Comparison of ENCODE assay signal across 14 mouse cellular contexts in genomic region chr2:132512977-132513351, GRCm38 (mm10).
DNase-seq lines count a peak whose midpoint lies in the region; ATAC-seq and TF ChIP-seq lines count a peak whose summit lies in the region.
"Had no signal": no experiment of that assay in that cellular context is flagged by ENCODE, and none has a peak within 500 bp of the region (broad histone marks: within the 10 kb centered on the region; RNA-seq: fewer than 3 reads in every experiment).

No protein-coding gene starts in this region.

- 0 out of 2 replicates have a peak overlapping the region, but pooled peaks have one; percentile 16 for H3K27ac ChIP-seq in forebrain, embryonic 10.5 days
- H3K27ac ChIP-seq in forebrain, embryonic 12.5 days: no peak overlapping the region
- no peak overlapping the region for H3K27ac ChIP-seq in limb, embryonic 11.5 days (replicated peaks; ENCODE audit: low read depth, low read length)
- no peak overlapping the region for H3K27ac ChIP-seq in limb, embryonic 10.5 days
- H3K27ac ChIP-seq in MEL (ENCODE audit: control insufficient read depth, low read depth, low read length): peak overlapping the region; percentile 95
- H3K27ac ChIP-seq: forebrain, embryonic 13.5 days had no signal

- no peaks in the 10 kb centered on the region for H3K79me2 ChIP-seq in MEL (ENCODE audit: control insufficient read depth, insufficient read depth, low read length, poor library complexity)

- no peak for ATAC-seq in forebrain, embryonic 12.5 days (ENCODE audit: low FRiP score)
- no peak for ATAC-seq in limb, embryonic 11.5 days (ENCODE audit: insufficient number of reproducible peaks, low FRiP score, low TSS enrichment, low read depth)
- ATAC-seq: forebrain, embryonic 13.5 days; Patski had no signal

- H3K4me1 ChIP-seq in forebrain, embryonic 10.5 days: peaks cover 11% of the 10 kb centered on the region
- peaks cover 3% of the 10 kb centered on the region; the same call in 1 of the 2 replicates for H3K4me1 ChIP-seq in forebrain, embryonic 12.5 days
- no peaks in the 10 kb centered on the region for H3K4me1 ChIP-seq in limb, embryonic 11.5 days (ENCODE audit: control insufficient read depth, insufficient read depth, low read length)
- peaks cover 7% of the 10 kb centered on the region; the same call in 1 of the 2 replicates for H3K4me1 ChIP-seq in limb, embryonic 10.5 days
- H3K4me1 ChIP-seq in MEL (ENCODE audit: control insufficient read depth in 1 of 2, insufficient read depth in 2 of 2, low read length in 2 of 2): peaks cover 0 to 21% of the 10 kb centered on the region in 2 experiments; a peak in 2 of 4 replicates
- H3K4me1 ChIP-seq: forebrain, embryonic 13.5 days had no signal

- 81% methylated on average over 11 of the region's 11 CpGs for WGBS in forebrain, embryonic 10.5 days
- WGBS in forebrain, embryonic 12.5 days: 71% methylated on average over 11 of the region's 11 CpGs
- 67% methylated on average over 11 of the region's 11 CpGs for WGBS in limb, embryonic 11.5 days
- WGBS in limb, embryonic 10.5 days: 78% methylated on average over 11 of the region's 11 CpGs

- H3K4me3 ChIP-seq in forebrain, embryonic 10.5 days: no peak overlapping the region
- H3K4me3 ChIP-seq in forebrain, embryonic 12.5 days (replicated peaks): no peak overlapping the region
- H3K4me3 ChIP-seq in limb, embryonic 11.5 days (ENCODE audit: low read depth, low read length): no peak overlapping the region
- H3K4me3 ChIP-seq in limb, embryonic 10.5 days: no peak overlapping the region
- H3K4me3 ChIP-seq in MEL (ENCODE audit: control insufficient read depth in 1 of 2, insufficient read depth in 1 of 2, low read depth in 2 of 2, low read length in 2 of 2): peak overlapping the region; percentile 43 to 53
- H3K4me3 ChIP-seq: forebrain, embryonic 13.5 days had no signal

- no peak for TF ChIP-seq CTCF in MEL (IDR thresholded peaks at IDR 0.05 in 2 of 3, conservative IDR thresholded peaks at IDR 0.05 in 1 of 3; ENCODE audit: control insufficient read depth in 1 of 3, insufficient read depth in 1 of 3, low read depth in 2 of 3, low read length in 3 of 3, poor library complexity in 1 of 3, severe bottlenecking in 1 of 3)

- no peak for TF ChIP-seq POLR2A in MEL (IDR thresholded peaks at IDR 0.05; ENCODE audit: control insufficient read depth in 1 of 2, insufficient read depth in 1 of 2, low read depth in 1 of 2, low read length in 2 of 2, poor library complexity in 1 of 2)

- TF ChIP-seq RAD21 in MEL (IDR thresholded peaks at IDR 0.05; ENCODE audit: low read depth, low read length): no peak

- no peaks in the 10 kb centered on the region for H3K9me3 ChIP-seq in forebrain, embryonic 10.5 days
- no peaks in the 10 kb centered on the region for H3K9me3 ChIP-seq in forebrain, embryonic 12.5 days
- H3K9me3 ChIP-seq in limb, embryonic 11.5 days (ENCODE audit: control insufficient read depth, low read length): no peaks in the 10 kb centered on the region
- no peaks in the 10 kb centered on the region for H3K9me3 ChIP-seq in limb, embryonic 10.5 days (replicated peaks)
- no peaks in the 10 kb centered on the region for H3K9me3 ChIP-seq in MEL (replicated peaks; ENCODE audit: insufficient read depth, low read length)
- H3K9me3 ChIP-seq: forebrain, embryonic 13.5 days had no signal

- H3K9ac ChIP-seq in forebrain, embryonic 12.5 days: no peak overlapping the region
- H3K9ac ChIP-seq in limb, embryonic 11.5 days (ENCODE audit: low read length): no peak overlapping the region
- peak overlapping the region; percentile 55 for H3K9ac ChIP-seq in MEL (ENCODE audit: control insufficient read depth, low read depth, low read length, poor library complexity, severe bottlenecking)
- H3K9ac ChIP-seq: forebrain, embryonic 13.5 days had no signal

- no peak overlapping the region for H3K4me2 ChIP-seq in forebrain, embryonic 12.5 days
- H3K4me2 ChIP-seq in limb, embryonic 11.5 days (ENCODE audit: low read depth, severe bottlenecking): 0 out of 2 replicates have a peak overlapping the region, but pooled peaks have one; percentile 2
- H3K4me2 ChIP-seq: forebrain, embryonic 13.5 days had no signal

- TF ChIP-seq EP300 in MEL (IDR thresholded peaks at IDR 0.05; ENCODE audit: low read depth in 1 of 2, low read length in 2 of 2): 0 out of 4 replicates have a peak, but pooled peaks of 1 of the 2 experiments have one; percentile 10

- DNase-seq in forebrain, embryonic 10.5 days (ENCODE audit: extremely low spot score, low spot score): peak; percentile 11
- no peak for DNase-seq in limb, embryonic 11.5 days (ENCODE audit: low spot score)
- DNase-seq in limb, embryonic 10.5 days (ENCODE audit: low spot score): no peak
- no peak for DNase-seq in MEL (ENCODE audit: low read depth, low spot score)
- DNase-seq in induced T-regulatory cell, adult 2 months (ENCODE audit: low read depth): peak; percentile 61
- DNase-seq in ovary, postnatal 14 days (ENCODE audit: low spot score): no peak
- DNase-seq in left cerebral cortex, adult 8-10 months (ENCODE audit: low spot score in 2 of 2): no peak
- DNase-seq: adrenal gland, adult 8-10 months; kidney, adult 2 months; layer of hippocampus, adult 9-11 months; lung, adult 18-20 months had no signal

- no peaks in the 10 kb centered on the region for H3K36me3 ChIP-seq in forebrain, embryonic 10.5 days (replicated peaks)
- H3K36me3 ChIP-seq in forebrain, embryonic 12.5 days (replicated peaks): no peaks in the 10 kb centered on the region
- H3K36me3 ChIP-seq in limb, embryonic 11.5 days (ENCODE audit: control insufficient read depth, insufficient read depth, low read length): no peaks in the 10 kb centered on the region
- H3K36me3 ChIP-seq in limb, embryonic 10.5 days: no peaks in the 10 kb centered on the region
- H3K36me3 ChIP-seq in MEL (ENCODE audit: control insufficient read depth in 1 of 2, insufficient read depth in 2 of 2, low read length in 2 of 2): peaks cover 0 to 5% of the 10 kb centered on the region in 2 experiments; a peak in 1 of 4 replicates

- H3K27me3 ChIP-seq in forebrain, embryonic 10.5 days (ENCODE audit: poor library complexity, severe bottlenecking): no peaks in the 10 kb centered on the region
- no peaks in the 10 kb centered on the region for H3K27me3 ChIP-seq in forebrain, embryonic 12.5 days
- H3K27me3 ChIP-seq in limb, embryonic 11.5 days (ENCODE audit: control insufficient read depth, insufficient read depth, low read length): no peaks in the 10 kb centered on the region
- H3K27me3 ChIP-seq in limb, embryonic 10.5 days (ENCODE audit: low read depth, poor library complexity, severe bottlenecking): no peaks in the 10 kb centered on the region; the same call in 1 of the 2 replicates
- no peaks in the 10 kb centered on the region for H3K27me3 ChIP-seq in MEL (ENCODE audit: control insufficient read depth in 1 of 2, insufficient read depth in 2 of 2, low read length in 2 of 2)
- H3K27me3 ChIP-seq: forebrain, embryonic 13.5 days had no signal

TF ChIP-seq in MEL, 35 proteins besides CTCF, POLR2A, EP300 and RAD21:
- no peak for TF ChIP-seq JUND (IDR thresholded peaks at IDR 0.05; ENCODE audit: low read depth, low read length)
- 0 out of 2 replicates have a peak, but pooled peaks have one; percentile 19 for TF ChIP-seq POLR2AphosphoS5 (IDR thresholded peaks at IDR 0.05; ENCODE audit: borderline replicate concordance, low read depth, low read length)
TF ChIP-seq in MEL: peak in this region for 1.

Comparison
In these comparisons a context has a peak if more than half of its experiments do, and no peak if none do; other contexts are left out.
1. H3K27ac ChIP-seq: peak in forebrain, embryonic 10.5 days (single experiment) and MEL (single experiment); none in forebrain, embryonic 12.5 days (single experiment), limb, embryonic 11.5 days (single experiment) and limb, embryonic 10.5 days (single experiment).
2. DNase-seq: peak in forebrain, embryonic 10.5 days (single experiment) and induced T-regulatory cell, adult 2 months (single experiment); none in limb, embryonic 11.5 days (single experiment), limb, embryonic 10.5 days (single experiment), MEL (single experiment), ovary, postnatal 14 days (single experiment) and left cerebral cortex, adult 8-10 months (0 of 2).
3. H3K4me3 ChIP-seq: peak in MEL (2 of 2); none in forebrain, embryonic 10.5 days (single experiment), forebrain, embryonic 12.5 days (single experiment), limb, embryonic 11.5 days (single experiment) and limb, embryonic 10.5 days (single experiment).